Mouse (Mus musculus) liver, embryonic 15.5 days (tissue): ENCODE measurements around the gene Arhgef10l. TPM values are rescaled to one million over a fixed set of nuclear protein-coding genes. Genes with fewer than 3 reads are reported as not detected.

Source experiments
- ATAC-seq: fragments of 200-750 bp; cut with Nextera tagmentation; 2 replicates; pipeline ENCODE4 v1.8.0; 2017; ENCODE audit warnings: moderate number of reproducible peaks, mild to moderate bottlenecking, moderate library complexity; ENCODE audit not compliant: insufficient read depth
- H3K27ac ChIP-seq: fragments of 300-500 bp; sonication (generic); replicated peaks from 2 replicates; pipeline ENCODE4 v1.5.1; 2015; ENCODE audit warnings: mild to moderate bottlenecking, inconsistent platforms
- H3K27me3 ChIP-seq: fragments of 300-500 bp; sonication (generic); 2 replicates; pipeline ENCODE4 v1.6.1; 2015; ENCODE audit warnings: mild to moderate bottlenecking, inconsistent platforms
- H3K36me3 ChIP-seq: fragments of 300-500 bp; sonication (generic); replicated peaks from 2 replicates; pipeline ENCODE4 v1.6.1; 2015; ENCODE audit warnings: moderate library complexity, mild to moderate bottlenecking, inconsistent platforms
- H3K4me1 ChIP-seq: fragments of 300-500 bp; sonication (generic); replicated peaks from 2 replicates; pipeline ENCODE4 v1.6.1; 2015; ENCODE audit warnings: inconsistent platforms
- H3K4me2 ChIP-seq: fragments of 300-500 bp; sonication (generic); 2 replicates; pipeline ENCODE4 v1.6.1; 2015; ENCODE audit warnings: moderate library complexity, mild to moderate bottlenecking, inconsistent platforms
- H3K4me3 ChIP-seq: fragments of 300-500 bp; sonication (generic); replicated peaks from 2 replicates; pipeline ENCODE4 v1.5.1; 2015; ENCODE audit warnings: mild to moderate bottlenecking, inconsistent platforms
- H3K9ac ChIP-seq: fragments of 300-500 bp; sonication (generic); 2 replicates; pipeline ENCODE4 v1.6.1; 2015; ENCODE audit warnings: moderate library complexity, mild to moderate bottlenecking, inconsistent platforms
- H3K9me3 ChIP-seq: fragments of 300-500 bp; sonication (generic); replicated peaks from 2 replicates; pipeline ENCODE4 v1.6.1; 2016; ENCODE audit warnings: inconsistent platforms
- whole genome bisulfite sequencing: fragments of 180-500 bp; shearing (Covaris S2); methylation state at CpG from one replicate; pipeline ENCODE4 v1.1.7; 2015; ENCODE audit warnings: mixed read lengths; ENCODE audit not compliant: insufficient replicate concordance; 5-methylcytosine and 5-hydroxymethylcytosine counted together
- polyA plus RNA-seq: library from polyadenylated mRNA; unstranded; fragments of >200 nt; fragmentation: Nextera tagmentation; extraction: Ambion mirVana; gene quantifications from 2 replicates; pipeline ENCODE4 v1.2.1, GENCODE M21; 2015

Arhgef10l gene
- polyA plus RNA-seq, 1 experiment from 2014 or later, result 4.8 TPM

DNA sequence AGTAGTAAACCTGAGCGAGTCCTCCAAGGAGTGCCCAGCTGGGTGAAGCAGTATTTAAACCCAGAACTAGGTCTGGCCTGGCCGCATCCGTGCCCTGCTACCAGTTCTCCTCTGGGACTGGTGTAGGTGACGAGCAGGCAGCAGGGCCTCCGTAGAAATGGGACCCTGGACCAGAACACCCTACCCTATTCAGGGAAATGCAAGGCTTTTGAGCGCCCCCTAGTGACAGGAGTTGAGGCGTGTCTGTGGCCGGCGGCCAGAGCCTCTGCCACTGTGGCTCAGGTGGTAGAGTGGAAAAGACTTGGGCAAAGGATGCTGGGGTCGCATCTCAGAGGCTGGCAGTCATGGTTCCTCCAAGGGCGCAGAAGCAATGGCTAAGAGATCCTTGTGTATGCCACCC, 126.7 kb downstream of the Arhgef10l start:
- ATAC-seq, result no peak
- Histone ChIP-seq H3K27me3 (no peaks in the 10 kb centered on the region), H3K9me3 (no peaks in the 10 kb centered on the region), H3K27ac (no peak overlapping the region), H3K4me1 (no peaks in the 10 kb centered on the region), H3K36me3 (0 out of 2 replicates have a peak, but pooled peaks cover 8% of the 10 kb centered on the region), H3K4me2 (no peak overlapping the region), H3K4me3 (no peak overlapping the region), H3K9ac (no peak overlapping the region)
- 28% methylated on average over 11 of the region's 11 CpGs for WGBS

DNA sequence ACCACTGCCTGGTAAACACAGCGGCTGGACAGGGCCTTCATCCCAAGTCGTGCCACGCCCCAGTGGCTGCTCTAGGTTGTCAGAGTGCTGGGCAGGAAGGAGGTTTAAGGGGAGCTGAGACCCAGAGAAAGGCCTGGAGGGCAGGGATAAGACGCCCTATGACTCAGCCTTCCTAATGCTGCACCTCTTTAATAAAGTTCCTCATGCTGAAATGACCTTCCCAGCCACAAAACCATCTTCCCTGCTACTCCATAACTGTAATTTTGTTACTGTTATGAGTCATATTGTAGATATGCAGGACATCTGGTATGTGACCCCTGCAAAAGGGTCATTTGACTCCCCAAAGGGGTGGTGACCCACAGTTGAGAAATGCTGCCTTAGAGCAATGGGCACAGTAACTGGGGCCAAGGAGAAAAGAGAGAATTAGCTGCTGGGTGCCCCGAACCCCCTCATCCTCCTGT, 128.2 kb downstream of the Arhgef10l start:
- WGBS, result 35% methylated on average over 5 of the region's 5 CpGs
- no peaks in the 10 kb centered on the region for H3K9me3 ChIP-seq
- H3K4me2 ChIP-seq, result no peak overlapping the region
- H3K27ac ChIP-seq, result no peak overlapping the region
- no peak overlapping the region for H3K9ac ChIP-seq
- peaks cover 11% of the 10 kb centered on the region; the same call in 1 of the 2 replicates for H3K36me3 ChIP-seq
- no peak overlapping the region for H3K4me3 ChIP-seq
- no peaks in the 10 kb centered on the region for H3K27me3 ChIP-seq
- no peak for ATAC-seq
- no peaks in the 10 kb centered on the region for H3K4me1 ChIP-seq

DNA sequence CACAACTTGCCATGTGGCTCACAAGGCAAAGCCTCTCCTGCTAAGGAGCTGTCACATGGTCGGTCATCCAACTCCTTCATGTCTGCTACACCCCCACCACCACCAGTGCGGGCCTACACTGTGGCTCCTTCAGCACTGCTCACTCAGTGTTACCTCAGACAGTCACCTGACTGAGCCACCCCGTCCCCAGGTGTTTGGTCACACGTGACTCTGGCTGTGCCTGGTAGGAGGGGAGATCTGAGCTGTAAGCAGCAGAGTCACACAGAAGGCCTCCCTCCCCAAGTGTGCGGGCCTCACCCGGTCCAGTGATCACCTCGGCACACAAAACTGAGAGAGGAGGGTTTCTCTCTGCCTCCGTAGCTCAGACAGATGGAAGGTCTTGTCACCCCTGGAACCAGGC, 130.5 kb downstream of the Arhgef10l start:
- no peak overlapping the region for H3K4me2 ChIP-seq
- 61% methylated on average over 8 of the region's 8 CpGs for WGBS
- no peaks in the 10 kb centered on the region for H3K9me3 ChIP-seq
- no peak overlapping the region for H3K9ac ChIP-seq
- H3K27me3 ChIP-seq, result no peaks in the 10 kb centered on the region
- H3K4me3 ChIP-seq, result no peak overlapping the region
- ATAC-seq, result no peak
- peaks cover 6% of the 10 kb centered on the region; the same call in 1 of the 2 replicates for H3K4me1 ChIP-seq
- peaks cover 11% of the 10 kb centered on the region; the same call in 1 of the 2 replicates for H3K36me3 ChIP-seq
- no peak overlapping the region for H3K27ac ChIP-seq

DNA sequence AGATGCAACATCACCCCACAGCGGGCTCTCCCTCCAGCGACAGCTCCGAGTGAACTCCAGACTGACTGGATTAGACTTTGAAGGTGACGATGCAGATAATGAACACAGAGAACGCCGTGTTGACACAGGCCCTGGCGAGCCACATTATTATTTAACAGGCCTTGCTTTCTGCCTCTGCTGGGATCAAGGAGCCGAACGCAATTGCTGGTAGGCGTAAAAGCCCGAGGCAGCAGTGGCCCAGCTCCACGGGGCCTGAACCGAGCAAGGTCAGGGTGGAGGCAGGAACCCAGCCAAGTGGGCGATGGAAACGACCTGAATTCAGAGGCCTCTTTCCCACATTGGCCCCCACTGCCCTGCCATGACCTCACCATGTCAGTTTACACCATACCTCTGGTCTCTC, 133.5 kb downstream of the Arhgef10l start:
- peaks cover 11% of the 10 kb centered on the region; the same call in 1 of the 2 replicates for H3K36me3 ChIP-seq
- no peak overlapping the region for H3K9ac ChIP-seq
- no peaks in the 10 kb centered on the region for H3K27me3 ChIP-seq
- peaks cover 6% of the 10 kb centered on the region; the same call in 1 of the 2 replicates for H3K4me1 ChIP-seq
- H3K4me2 ChIP-seq, result no peak overlapping the region
- no peak overlapping the region for H3K27ac ChIP-seq
- no peaks in the 10 kb centered on the region for H3K9me3 ChIP-seq
- H3K4me3 ChIP-seq, result no peak overlapping the region
- ATAC-seq, result no peak
- 53% methylated on average over 15 of the region's 15 CpGs for WGBS

DNA sequence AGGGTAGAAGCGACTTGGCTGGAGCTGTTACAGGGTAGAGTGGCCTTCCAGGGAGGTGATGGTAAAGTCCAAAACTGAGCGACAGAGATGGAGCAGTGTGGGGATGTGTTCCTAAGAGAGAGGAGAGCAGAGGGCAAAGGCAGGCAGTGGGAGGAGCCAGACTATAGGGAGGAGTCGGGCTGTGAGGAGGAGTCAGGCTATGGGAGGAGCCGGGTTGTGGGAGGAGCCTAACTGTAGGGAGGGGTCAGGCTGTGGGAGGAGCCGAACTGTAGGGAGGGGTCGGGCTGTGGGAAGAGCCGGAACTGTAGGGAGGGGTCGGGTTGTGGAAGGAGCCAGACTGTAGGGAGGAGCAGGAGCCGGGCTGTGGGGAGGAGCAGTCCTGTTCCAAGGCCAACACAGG, 134.8 kb downstream of the Arhgef10l start:
- H3K36me3 ChIP-seq, result peaks cover 7% of the 10 kb centered on the region; the same call in 1 of the 2 replicates
- WGBS, result 25% methylated on average over 9 of the region's 9 CpGs
- H3K9ac ChIP-seq, result no peak overlapping the region
- no peak overlapping the region for H3K4me3 ChIP-seq
- H3K9me3 ChIP-seq, result no peaks in the 10 kb centered on the region
- peak; percentile 41; the same call in 1 of the 2 replicates for ATAC-seq
- H3K27me3 ChIP-seq, result no peaks in the 10 kb centered on the region
- H3K4me2 ChIP-seq, result no peak overlapping the region
- H3K4me1 ChIP-seq, result peaks cover 6% of the 10 kb centered on the region; the same call in 1 of the 2 replicates
- H3K27ac ChIP-seq, result no peak overlapping the region

DNA sequence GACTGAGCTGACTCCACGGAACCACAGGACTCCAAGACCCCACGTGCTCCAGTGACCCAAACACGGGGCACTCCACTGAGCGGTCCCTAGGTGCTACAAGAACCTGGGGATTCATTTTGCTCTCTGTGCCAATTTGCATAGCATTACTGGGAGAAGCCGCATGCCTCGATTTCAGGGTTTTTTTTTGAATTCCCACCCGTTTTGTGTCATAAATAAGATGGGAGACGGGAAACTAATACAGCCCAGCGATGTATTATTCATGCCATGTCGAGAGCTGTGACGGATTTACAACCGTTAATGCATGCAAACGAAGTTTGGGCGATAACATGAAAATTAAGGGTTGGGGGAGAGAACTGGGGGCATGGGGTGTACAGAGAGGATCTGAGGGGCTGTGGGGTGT, 136.1 kb downstream of the Arhgef10l start:
- no peak for ATAC-seq
- Histone ChIP-seq H3K27me3 (no peaks in the 10 kb centered on the region), H3K9ac (no peak overlapping the region), H3K4me1 (peaks cover 6% of the 10 kb centered on the region; the same call in 1 of the 2 replicates), H3K9me3 (no peaks in the 10 kb centered on the region), H3K4me2 (no peak overlapping the region), H3K27ac (no peak overlapping the region), H3K36me3 (peaks cover 4% of the 10 kb centered on the region; the same call in 1 of the 2 replicates), H3K4me3 (no peak overlapping the region)
- WGBS, result 66% methylated on average over 14 of the region's 14 CpGs

DNA sequence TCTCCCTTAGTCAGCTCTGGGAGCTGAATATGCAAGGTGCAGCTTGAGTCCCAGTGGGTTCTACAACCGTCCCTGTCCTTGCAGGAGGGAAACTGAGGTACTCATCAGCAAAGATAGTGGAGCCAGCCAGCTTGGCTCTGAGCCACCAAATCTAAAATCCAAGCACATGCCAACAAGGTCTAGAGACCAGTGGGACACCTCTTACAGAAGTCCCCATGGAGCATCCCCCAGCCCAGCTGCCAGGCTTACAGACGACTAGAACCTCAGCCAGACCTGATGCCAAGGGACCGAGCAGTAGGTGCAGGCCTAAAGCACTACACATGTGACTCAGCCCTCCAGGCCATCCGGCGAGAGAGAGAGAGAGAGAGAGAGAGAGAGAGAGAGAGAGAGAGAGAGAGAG, 137.4 kb downstream of the Arhgef10l start:
- 49% methylated on average over 5 of the region's 5 CpGs for WGBS
- no peak overlapping the region for H3K4me2 ChIP-seq
- no peak overlapping the region for H3K4me3 ChIP-seq
- no peak overlapping the region for H3K27ac ChIP-seq
- no peak for ATAC-seq
- no peak overlapping the region for H3K9ac ChIP-seq
- peaks cover 6% of the 10 kb centered on the region; the same call in 1 of the 2 replicates for H3K4me1 ChIP-seq
- no peaks in the 10 kb centered on the region for H3K36me3 ChIP-seq
- H3K27me3 ChIP-seq, result no peaks in the 10 kb centered on the region
- H3K9me3 ChIP-seq, result no peaks in the 10 kb centered on the region

DNA sequence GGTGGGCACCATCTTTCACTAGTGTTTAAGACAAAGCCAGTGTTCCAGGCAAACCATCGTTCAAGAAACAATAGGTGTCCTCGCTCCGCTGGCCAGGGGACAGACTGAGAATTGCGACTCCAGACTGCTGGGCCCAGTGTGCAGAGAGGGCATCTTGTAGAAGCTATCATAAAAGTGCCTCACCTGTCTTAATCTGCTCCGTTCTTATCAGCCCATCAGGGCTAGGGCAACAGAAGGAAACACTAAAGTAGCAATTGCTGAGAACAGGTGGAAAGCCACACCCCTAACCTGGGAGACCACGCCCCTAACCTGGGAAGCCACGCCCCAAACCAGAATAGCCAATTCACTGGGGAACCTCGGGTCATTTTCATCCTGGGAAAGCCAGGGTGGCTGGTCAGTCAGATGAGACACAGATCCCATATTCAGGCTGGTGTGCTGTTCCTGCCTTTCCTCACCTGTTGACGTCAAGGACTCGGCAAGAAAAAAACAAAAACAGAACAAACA, 140.1 kb downstream of the Arhgef10l start:
- no peak for ATAC-seq
- Histone ChIP-seq H3K4me3 (no peak overlapping the region), H3K9ac (no peak overlapping the region), H3K36me3 (no peaks in the 10 kb centered on the region), H3K4me2 (no peak overlapping the region), H3K27me3 (no peaks in the 10 kb centered on the region), H3K27ac (no peak overlapping the region), H3K9me3 (no peaks in the 10 kb centered on the region), H3K4me1 (0 out of 2 replicates have a peak, but pooled peaks cover 1% of the 10 kb centered on the region)
- WGBS, result 63% methylated on average over 10 of the region's 10 CpGs

DNA sequence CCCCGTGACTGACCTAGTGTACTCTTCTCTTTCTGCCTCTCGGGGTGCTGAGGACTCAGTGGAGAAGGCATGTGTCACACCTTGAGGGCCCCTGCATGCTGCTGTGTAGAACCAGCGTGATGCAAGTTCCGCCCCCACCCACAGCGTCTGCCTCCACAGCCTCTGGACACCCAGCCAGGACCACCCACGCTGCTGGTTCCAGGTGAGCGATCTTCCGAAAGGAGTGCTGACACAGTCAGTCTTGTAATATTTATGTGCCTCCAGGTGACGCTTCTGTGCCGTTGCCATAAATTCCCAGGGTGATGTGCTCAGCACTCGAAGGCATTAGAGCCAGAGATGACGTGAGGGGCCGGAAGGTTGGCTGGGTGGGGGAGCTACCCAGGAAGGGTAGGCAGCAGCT, 140.9 kb downstream of the Arhgef10l start:
- ATAC-seq, result no peak
- Histone ChIP-seq H3K4me1 (no peaks in the 10 kb centered on the region), H3K36me3 (no peaks in the 10 kb centered on the region), H3K9ac (no peak overlapping the region), H3K4me3 (no peak overlapping the region), H3K27me3 (no peaks in the 10 kb centered on the region), H3K27ac (no peak overlapping the region), H3K9me3 (no peaks in the 10 kb centered on the region), H3K4me2 (no peak overlapping the region)
- 70% methylated on average over 13 of the region's 13 CpGs for WGBS

DNA sequence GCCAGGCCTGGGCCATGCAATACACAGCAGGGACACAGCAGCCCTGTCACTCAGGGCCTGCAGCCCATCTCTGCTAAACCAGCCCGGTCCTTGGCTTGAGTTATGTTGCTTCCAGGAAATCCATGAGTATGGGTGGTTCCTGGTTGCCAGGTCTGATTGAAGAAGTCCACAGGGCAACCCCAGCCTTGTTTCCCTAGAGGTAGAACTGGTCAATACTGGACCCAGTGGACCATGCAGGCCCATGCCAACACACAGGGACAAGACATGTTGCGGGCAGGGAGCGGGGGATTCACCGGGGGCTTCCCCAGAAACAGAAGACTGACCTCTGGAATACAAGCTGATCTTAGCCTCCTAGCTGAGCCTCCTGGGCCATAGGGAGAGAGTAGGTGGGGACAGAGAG, 142.9 kb downstream of the Arhgef10l start:
- no peaks in the 10 kb centered on the region for H3K9me3 ChIP-seq
- no peak overlapping the region for H3K27ac ChIP-seq
- no peak overlapping the region for H3K9ac ChIP-seq
- WGBS, result 84% methylated on average over 4 of the region's 4 CpGs
- no peak overlapping the region for H3K4me2 ChIP-seq
- H3K4me1 ChIP-seq, result no peaks in the 10 kb centered on the region
- H3K4me3 ChIP-seq, result no peak overlapping the region
- H3K27me3 ChIP-seq, result no peaks in the 10 kb centered on the region
- ATAC-seq, result no peak
- no peaks in the 10 kb centered on the region for H3K36me3 ChIP-seq

DNA sequence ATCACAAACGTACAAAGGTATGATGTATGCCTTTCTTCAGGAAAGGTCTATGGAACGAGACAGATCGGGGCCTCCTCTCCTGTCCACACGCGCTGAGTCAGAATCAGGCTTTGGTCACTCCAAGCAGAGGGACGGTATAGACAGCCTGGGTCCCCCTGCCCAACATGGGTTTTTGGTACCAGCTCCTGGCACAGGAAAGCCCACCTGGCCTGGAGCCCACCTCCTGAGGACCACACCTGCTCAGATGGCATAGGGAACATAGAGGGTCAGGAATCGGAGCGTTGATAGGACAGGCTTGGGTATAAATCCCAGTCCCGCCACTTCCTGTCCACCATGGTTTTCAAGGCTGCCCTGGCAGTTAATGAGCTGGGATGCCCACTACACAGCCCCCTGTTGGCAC, 145.1 kb downstream of the Arhgef10l start:
- no peak for ATAC-seq
- H3K4me3 ChIP-seq, result no peak overlapping the region

DNA sequence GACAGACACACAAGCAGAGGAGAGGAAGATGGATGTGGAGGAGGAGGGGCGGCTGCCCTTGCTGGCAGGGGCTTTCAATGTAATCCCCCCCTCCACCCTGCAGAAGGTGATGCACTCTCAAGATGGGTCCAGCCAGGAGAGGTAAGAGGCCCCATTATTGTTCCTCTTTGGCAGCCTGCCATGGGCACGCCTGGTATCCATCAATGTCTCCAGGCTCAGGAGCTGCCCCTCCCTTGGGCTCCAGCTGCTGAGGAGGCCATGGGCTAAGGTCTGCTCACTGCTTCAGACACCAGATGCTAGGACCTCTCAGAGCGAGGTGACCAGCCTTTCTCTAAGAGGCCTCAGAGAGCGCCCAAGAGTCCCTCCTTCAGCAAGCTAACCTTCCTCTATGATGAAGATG, 152.0 kb downstream of the Arhgef10l start:
- no peak for ATAC-seq
- H3K4me2 ChIP-seq, result no peak overlapping the region
- no peaks in the 10 kb centered on the region for H3K4me1 ChIP-seq
- H3K4me3 ChIP-seq, result no peak overlapping the region
- H3K9me3 ChIP-seq, result no peaks in the 10 kb centered on the region
- peaks cover 12% of the 10 kb centered on the region; the same call in 1 of the 2 replicates for H3K36me3 ChIP-seq
- 54% methylated on average over 4 of the region's 4 CpGs for WGBS
- H3K27ac ChIP-seq, result no peak overlapping the region
- H3K9ac ChIP-seq, result no peak overlapping the region
- no peaks in the 10 kb centered on the region for H3K27me3 ChIP-seq

More for the DNA sequence above, 145.1 kb downstream of the Arhgef10l start:
- H3K9ac ChIP-seq, result no peak overlapping the region
- no peaks in the 10 kb centered on the region for H3K9me3 ChIP-seq
- WGBS, result 78% methylated on average over 9 of the region's 9 CpGs
- H3K27me3 ChIP-seq, result no peaks in the 10 kb centered on the region
- no peaks in the 10 kb centered on the region for H3K4me1 ChIP-seq
- H3K36me3 ChIP-seq, result peaks cover 6% of the 10 kb centered on the region; the same call in 1 of the 2 replicates
- no peak overlapping the region for H3K27ac ChIP-seq
- H3K4me2 ChIP-seq, result no peak overlapping the region
